Mouse (Mus musculus) CD4-positive helper T cell, adult 2 months (primary cell): Measurements from ENCODE around the gene Camkmt.

ENCODE experiments used
- DNase-seq: peaks from one replicate; pipeline ENCODE4 v3.0.0-alpha.2; 2012; ENCODE audit warnings: low read depth, missing footprints, low spot score

Camkmt gene

GRCm38 (mm10) chr17:85493521-85493920 lies 403.2 kb downstream of the Camkmt start:
- no peak for DNase-seq

GRCm38 (mm10) chr17:85495012-85495754 lies 404.8 kb downstream of the Camkmt start:
- DNase-seq = no peak

- DNase-seq = no peak
Measured at GRCm38 (mm10) chr17:85495871-85496270, 405.5 kb downstream of the Camkmt start.

GRCm38 (mm10) chr17:85504888-85505287 lies 414.5 kb downstream of the Camkmt start:
- DNase-seq = no peak

GRCm38 (mm10) chr17:85506206-85507088 lies 416.1 kb downstream of the Camkmt start:
- no peak for DNase-seq

- DNase-seq = no peak
Measured at GRCm38 (mm10) chr17:85507089-85507460, 416.7 kb downstream of the Camkmt start.
